Mouse (Mus musculus): ENCODE data around the gene Lrrc38. TPM values are rescaled to one million over a fixed set of nuclear protein-coding genes. Genes with fewer than 3 reads are reported as not detected.
"Not testable (repeated sequence)": the region's sequence is repeated elsewhere in the genome, so short reads cannot be mapped to it uniquely, and the experiment has no call there.

Gene Lrrc38
- polyA plus RNA-seq, 1 experiment from 2014 or later = 0.40 TPM

DNA sequence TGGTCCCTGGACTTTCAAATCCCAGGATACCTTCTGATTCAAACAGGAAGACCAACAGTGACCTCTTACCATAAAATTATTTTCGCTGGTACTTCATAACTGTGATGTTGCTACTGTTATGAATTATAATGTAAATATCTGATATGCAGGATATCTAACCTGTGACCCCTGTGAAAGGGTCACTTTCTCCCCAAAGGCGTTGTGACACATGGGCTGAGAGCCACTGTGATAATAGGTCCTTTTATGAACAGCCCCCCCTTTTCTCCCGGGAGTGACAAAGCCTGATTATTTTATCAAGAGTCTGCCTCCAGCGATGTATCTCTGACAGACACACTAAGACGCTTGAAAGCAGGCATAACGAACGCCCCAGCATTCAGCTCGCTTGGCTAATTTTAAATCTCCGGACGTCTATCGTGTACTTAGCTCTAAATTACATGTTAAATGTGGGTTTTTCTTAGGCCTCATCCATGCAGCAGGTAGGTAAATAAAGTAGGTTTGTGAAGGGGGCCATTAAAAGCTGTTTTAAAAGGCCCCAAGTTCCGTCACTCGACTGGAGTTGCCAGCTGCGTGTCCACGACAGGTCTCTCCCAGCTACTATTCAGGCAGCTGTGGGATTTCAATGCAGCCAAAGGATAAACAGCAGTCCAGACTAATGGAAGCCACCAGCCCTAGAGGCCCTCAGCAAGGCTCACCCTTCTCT is 24.5 kb upstream of the Lrrc38 start:
- WGBS = 22% methylated on average over 15 of the region's 15 CpGs
- peaks cover 8% of the 10 kb centered on the region for H3K4me1 ChIP-seq
- H3K36me3 ChIP-seq = no peaks in the 10 kb centered on the region
- peak overlapping the region; percentile 48 for H3K4me3 ChIP-seq
- no peaks in the 10 kb centered on the region for H3K27me3 ChIP-seq (replicated peaks)
- no peak for ATAC-seq (ENCODE audit: extremely low read depth, insufficient number of reproducible peaks, low FRiP score, low TSS enrichment)
- no peaks in the 10 kb centered on the region for H3K9me3 ChIP-seq
- peak overlapping the region; percentile 78 for H3K4me2 ChIP-seq
- H3K9ac ChIP-seq = peak overlapping the region; percentile 73
- no peak overlapping the region for H3K27ac ChIP-seq (replicated peaks)

DNA sequence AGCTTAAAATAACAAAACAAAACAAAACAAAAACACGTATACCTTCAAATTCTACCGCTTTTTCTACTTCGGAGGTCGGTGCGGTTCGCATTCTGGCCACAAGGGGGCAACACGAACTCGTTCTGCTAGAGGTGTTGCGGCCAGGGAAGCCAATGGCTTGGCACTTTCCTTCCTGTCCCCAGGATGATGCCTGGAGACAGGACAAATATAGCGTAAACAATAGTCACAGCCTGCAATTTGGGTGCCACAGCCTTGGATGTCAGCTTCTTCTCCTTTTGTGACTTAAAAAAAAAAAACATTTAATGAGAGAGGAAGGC is 24.0 kb upstream of the Lrrc38 start:
- under 1% methylated on average over 10 of the region's 10 CpGs for WGBS
- Histone ChIP-seq H3K4me1 (peaks cover 8% of the 10 kb centered on the region), H3K9me3 (no peaks in the 10 kb centered on the region), H3K36me3 (no peaks in the 10 kb centered on the region), H3K4me3 (peak overlapping the region; percentile 48), H3K4me2 (peak overlapping the region; percentile 78), H3K9ac (peak overlapping the region; percentile 73), H3K27ac (replicated peaks) (no peak overlapping the region), H3K27me3 (replicated peaks) (no peaks in the 10 kb centered on the region)
- no peak for ATAC-seq (ENCODE audit: extremely low read depth, insufficient number of reproducible peaks, low FRiP score, low TSS enrichment)

DNA sequence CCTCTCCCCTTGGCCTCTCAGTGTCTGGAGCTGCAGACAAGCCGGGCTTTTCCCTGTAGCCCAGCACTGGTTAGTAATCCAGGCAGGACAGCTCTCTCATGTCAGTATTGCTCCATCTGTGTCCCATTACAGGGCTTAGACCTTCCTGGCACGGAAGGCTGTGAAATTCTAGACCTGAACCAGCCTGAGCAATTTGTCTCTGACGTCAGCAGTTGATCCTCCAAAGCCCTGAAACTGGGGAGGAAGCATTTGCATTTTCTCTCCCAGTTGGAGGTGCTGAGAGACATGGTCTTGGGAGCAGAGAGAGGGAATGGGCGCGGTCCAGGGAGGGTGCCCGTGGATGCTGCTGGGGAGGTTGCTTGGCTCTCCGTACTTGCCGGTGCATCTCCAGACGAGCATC is 19.0 kb upstream of the Lrrc38 start:
- WGBS = 26% methylated on average over 9 of the region's 9 CpGs
- Histone ChIP-seq H3K36me3 (no peaks in the 10 kb centered on the region), H3K4me1 (peaks cover 4% of the 10 kb centered on the region; the same call in 1 of the 2 replicates), H3K9me3 (no peaks in the 10 kb centered on the region), H3K4me3 (no peak overlapping the region), H3K4me2 (no peak overlapping the region), H3K27ac (replicated peaks) (no peak overlapping the region), H3K9ac (no peak overlapping the region), H3K27me3 (replicated peaks) (no peaks in the 10 kb centered on the region)
- no peak for ATAC-seq (ENCODE audit: extremely low read depth, insufficient number of reproducible peaks, low FRiP score, low TSS enrichment)

DNA sequence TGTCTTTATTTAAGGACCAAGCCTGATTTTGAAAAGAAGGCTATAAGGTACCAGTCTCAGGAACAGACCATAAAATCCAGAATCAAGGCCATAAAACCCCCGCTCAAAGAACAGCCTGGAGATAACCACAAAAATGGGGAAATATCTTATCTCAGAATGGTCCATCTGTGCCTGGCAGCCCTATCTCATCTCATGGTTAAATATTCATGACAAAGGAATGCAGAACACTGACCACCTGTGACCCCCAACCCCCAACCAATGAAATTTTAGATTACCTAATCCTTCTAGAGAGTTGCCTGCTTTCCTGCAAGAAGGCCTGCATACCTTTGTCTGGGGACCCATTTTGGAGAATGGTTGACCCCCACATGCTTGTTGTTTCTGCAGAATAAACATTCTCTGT is 17.8 kb upstream of the Lrrc38 start:
- Histone ChIP-seq H3K4me2 (no peak overlapping the region), H3K9ac (no peak overlapping the region), H3K9me3 (no peaks in the 10 kb centered on the region), H3K36me3 (no peaks in the 10 kb centered on the region), H3K27me3 (replicated peaks) (no peaks in the 10 kb centered on the region), H3K4me1 (peaks cover 4% of the 10 kb centered on the region; the same call in 1 of the 2 replicates), H3K4me3 (no peak overlapping the region), H3K27ac (replicated peaks) (no peak overlapping the region)
- ATAC-seq (ENCODE audit: extremely low read depth, insufficient number of reproducible peaks, low FRiP score, low TSS enrichment) = no peak
- 70% methylated on average over 1 of the region's 1 CpGs for WGBS

DNA sequence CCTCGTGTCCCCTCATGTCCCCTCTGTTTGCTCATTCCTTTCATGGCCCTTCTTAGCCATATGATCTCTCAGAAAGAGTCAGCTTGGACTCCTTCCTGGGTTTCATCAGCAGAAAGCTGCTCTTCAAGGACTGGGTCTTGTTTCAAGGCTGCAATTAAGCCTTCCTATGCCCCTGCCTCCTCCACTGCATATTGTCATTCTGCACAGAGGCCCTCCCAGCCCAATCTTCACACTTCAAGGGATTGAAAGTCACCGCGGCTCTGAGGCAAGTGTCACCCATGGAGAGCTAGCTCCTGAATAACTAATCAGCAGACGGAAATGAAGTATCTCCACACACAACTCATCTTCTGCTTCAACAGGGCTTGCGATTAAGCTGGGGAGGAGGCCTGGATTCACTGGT is 15.4 kb upstream of the Lrrc38 start:
- Histone ChIP-seq H3K27ac (replicated peaks) (no peak overlapping the region), H3K4me1 (peaks cover 4% of the 10 kb centered on the region; the same call in 1 of the 2 replicates), H3K36me3 (no peaks in the 10 kb centered on the region), H3K4me2 (no peak overlapping the region), H3K4me3 (no peak overlapping the region), H3K27me3 (replicated peaks) (no peaks in the 10 kb centered on the region), H3K9me3 (no peaks in the 10 kb centered on the region), H3K9ac (no peak overlapping the region)
- ATAC-seq (ENCODE audit: extremely low read depth, insufficient number of reproducible peaks, low FRiP score, low TSS enrichment) = no peak
- 38% methylated on average over 5 of the region's 5 CpGs for WGBS

DNA sequence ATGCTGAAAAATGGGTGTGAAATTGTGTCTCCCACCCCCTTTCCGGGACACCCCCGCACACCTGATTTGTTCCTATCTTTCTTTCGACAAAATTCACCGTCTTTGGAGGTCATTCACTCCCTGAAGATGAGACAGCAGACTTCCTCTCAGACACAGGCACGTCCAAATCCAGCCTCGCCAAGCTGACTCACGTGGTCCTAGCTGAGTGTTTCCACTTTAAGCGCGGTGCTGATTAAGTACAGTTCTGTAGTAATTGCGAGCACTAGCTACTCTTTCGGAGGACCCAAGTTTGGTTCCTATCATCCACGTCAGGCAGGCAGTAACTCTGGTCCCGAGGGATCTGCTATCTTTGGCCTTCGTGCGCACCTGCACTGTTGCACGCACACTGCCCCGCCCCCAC is 14.6 kb upstream of the Lrrc38 start:
- no peak overlapping the region for H3K4me2 ChIP-seq
- no peaks in the 10 kb centered on the region for H3K27me3 ChIP-seq (replicated peaks)
- H3K4me1 ChIP-seq = peaks cover 4% of the 10 kb centered on the region; the same call in 1 of the 2 replicates
- no peak for ATAC-seq (ENCODE audit: extremely low read depth, insufficient number of reproducible peaks, low FRiP score, low TSS enrichment)
- no peak overlapping the region for H3K9ac ChIP-seq
- H3K36me3 ChIP-seq = no peaks in the 10 kb centered on the region
- no peak overlapping the region for H3K4me3 ChIP-seq
- 55% methylated on average over 17 of the region's 17 CpGs for WGBS
- H3K27ac ChIP-seq (replicated peaks) = no peak overlapping the region
- H3K9me3 ChIP-seq = no peaks in the 10 kb centered on the region

DNA sequence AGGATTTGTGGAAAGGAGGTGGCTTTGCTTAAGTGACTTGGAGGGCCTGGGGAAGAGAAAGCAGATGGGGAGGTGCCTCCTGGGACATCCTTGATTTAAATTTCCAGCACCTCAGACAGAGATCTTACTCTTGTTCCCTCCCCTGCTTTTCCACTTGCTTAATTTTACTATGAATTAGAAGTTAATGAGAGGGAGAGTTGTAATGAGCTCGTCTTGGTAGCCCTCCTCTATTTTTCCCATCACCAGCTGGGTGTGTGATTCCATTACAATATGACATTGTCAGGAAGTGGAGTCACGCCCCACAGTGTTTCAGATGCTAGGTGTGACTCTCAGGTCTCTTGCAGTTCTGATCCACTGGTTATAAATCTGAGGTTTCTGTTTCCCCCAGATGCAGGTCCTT is 13.5 kb upstream of the Lrrc38 start:
- 63% methylated on average over 2 of the region's 2 CpGs for WGBS
- Histone ChIP-seq H3K27ac (replicated peaks) (no peak overlapping the region), H3K4me1 (peaks cover 4% of the 10 kb centered on the region; the same call in 1 of the 2 replicates), H3K9me3 (no peaks in the 10 kb centered on the region), H3K9ac (no peak overlapping the region), H3K36me3 (no peaks in the 10 kb centered on the region), H3K4me3 (no peak overlapping the region), H3K27me3 (replicated peaks) (no peaks in the 10 kb centered on the region), H3K4me2 (no peak overlapping the region)
- ATAC-seq (ENCODE audit: extremely low read depth, insufficient number of reproducible peaks, low FRiP score, low TSS enrichment) = no peak

DNA sequence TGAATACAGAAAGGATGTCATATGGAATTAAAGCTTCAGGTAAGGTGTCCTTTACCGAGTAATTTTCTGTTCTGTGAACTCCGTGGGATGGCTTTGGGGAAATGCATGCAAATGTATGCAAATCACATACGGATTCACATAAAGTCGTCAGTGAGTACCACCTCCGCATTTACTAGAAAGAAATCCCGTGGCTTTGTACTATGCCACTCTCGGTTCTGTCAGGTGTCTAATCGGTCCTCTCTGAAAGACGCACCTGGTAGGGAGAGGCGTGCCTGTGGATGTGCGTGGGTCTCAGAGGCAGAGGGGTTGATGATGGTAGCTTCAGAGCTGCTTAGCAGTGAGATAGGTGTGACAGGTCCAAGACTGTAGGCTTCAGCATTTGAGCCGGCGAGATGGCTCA is 9.7 kb upstream of the Lrrc38 start:
- WGBS = 79% methylated on average over 13 of the region's 13 CpGs
- Histone ChIP-seq H3K9me3 (no peaks in the 10 kb centered on the region), H3K36me3 (no peaks in the 10 kb centered on the region), H3K4me3 (no peak overlapping the region), H3K27me3 (replicated peaks) (no peaks in the 10 kb centered on the region), H3K9ac (no peak overlapping the region), H3K4me2 (no peak overlapping the region), H3K4me1 (peaks cover 4% of the 10 kb centered on the region; the same call in 1 of the 2 replicates), H3K27ac (replicated peaks) (no peak overlapping the region)
- ATAC-seq (ENCODE audit: extremely low read depth, insufficient number of reproducible peaks, low FRiP score, low TSS enrichment) = no peak

DNA sequence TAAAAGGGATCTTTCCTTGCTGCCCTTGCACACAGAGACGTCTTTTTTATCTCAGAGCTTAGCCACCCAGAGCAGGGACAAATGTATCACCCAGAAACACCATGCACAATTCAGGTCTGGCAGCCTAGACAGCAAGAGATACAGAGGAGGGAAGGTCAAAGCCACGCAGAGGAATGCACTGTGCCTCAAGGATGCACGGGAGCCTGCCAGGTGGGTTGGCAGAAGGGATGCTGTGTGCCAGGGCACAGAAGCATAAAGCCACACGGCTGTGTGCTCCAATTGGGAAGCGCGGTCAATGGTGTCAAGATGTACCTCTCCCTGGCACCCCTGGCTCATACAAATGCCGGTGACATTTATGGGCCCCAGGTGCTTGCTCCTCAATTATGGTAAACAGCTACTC is 8.1 kb upstream of the Lrrc38 start:
- Histone ChIP-seq H3K4me2 (no peak overlapping the region), H3K36me3 (no peaks in the 10 kb centered on the region), H3K9me3 (no peaks in the 10 kb centered on the region), H3K27me3 (replicated peaks) (no peaks in the 10 kb centered on the region), H3K9ac (no peak overlapping the region), H3K4me3 (no peak overlapping the region), H3K27ac (replicated peaks) (no peak overlapping the region), H3K4me1 (no peaks in the 10 kb centered on the region)
- WGBS = 70% methylated on average over 7 of the region's 7 CpGs
- no peak for ATAC-seq (ENCODE audit: extremely low read depth, insufficient number of reproducible peaks, low FRiP score, low TSS enrichment)

DNA sequence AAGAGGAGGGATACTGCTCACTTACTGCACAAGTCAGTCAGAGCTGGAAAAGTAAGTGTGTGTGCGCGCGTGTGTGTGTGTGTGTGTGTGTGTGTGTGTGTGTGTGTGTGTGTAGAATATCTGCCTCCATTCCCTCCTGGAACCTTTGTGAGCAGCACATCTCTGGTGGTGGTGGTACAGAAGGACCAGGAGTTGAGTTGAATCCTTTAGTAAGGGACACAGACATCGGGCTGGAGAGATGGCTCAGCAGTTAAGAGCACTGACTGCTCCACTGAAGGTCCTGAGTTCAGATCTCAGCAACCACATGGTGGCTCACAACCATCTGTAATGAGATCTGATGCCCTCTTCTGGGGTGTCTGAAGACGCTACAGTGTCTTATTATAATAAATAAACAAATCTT is 4.1 kb upstream of the Lrrc38 start:
- not testable (repeated sequence) for H3K36me3 ChIP-seq; H3K9me3 ChIP-seq; H3K27ac ChIP-seq (replicated peaks); H3K9ac ChIP-seq; H3K4me3 ChIP-seq; ATAC-seq (ENCODE audit: extremely low read depth, insufficient number of reproducible peaks, low FRiP score, low TSS enrichment); H3K4me2 ChIP-seq
- Histone ChIP-seq H3K27me3 (replicated peaks) (peaks cover 35% of the 10 kb centered on the region), H3K4me1 (peaks cover 21% of the 10 kb centered on the region)
- 82% methylated on average over 5 of the region's 5 CpGs for WGBS

DNA sequence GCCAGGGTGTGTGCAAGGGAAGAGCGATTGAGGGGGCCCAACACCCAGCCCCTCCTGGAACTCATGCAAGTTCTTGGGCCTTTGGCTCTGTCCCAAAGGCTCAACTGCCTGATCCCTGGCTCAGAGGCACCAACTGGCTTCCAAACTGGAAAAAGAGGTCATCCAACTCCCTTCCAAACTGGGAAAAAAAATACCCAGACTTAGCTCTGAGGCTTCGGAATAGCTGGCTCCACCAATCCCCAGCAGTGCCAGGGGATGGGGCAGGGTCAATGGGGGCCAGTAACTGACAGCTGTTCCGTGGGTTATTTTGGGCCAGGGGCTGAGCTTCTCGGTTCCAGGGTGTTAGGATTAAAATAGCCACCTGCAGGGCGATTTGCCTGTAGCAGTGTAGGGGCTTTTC is 879 bp upstream of the Lrrc38 start:
- WGBS = 15% methylated on average over 5 of the region's 5 CpGs
- peaks cover 64% of the 10 kb centered on the region for H3K27me3 ChIP-seq (replicated peaks)
- no peak overlapping the region for H3K9ac ChIP-seq
- no peak overlapping the region for H3K27ac ChIP-seq (replicated peaks)
- no peak for ATAC-seq (ENCODE audit: extremely low read depth, insufficient number of reproducible peaks, low FRiP score, low TSS enrichment)
- no peaks in the 10 kb centered on the region for H3K9me3 ChIP-seq
- no peaks in the 10 kb centered on the region for H3K36me3 ChIP-seq
- H3K4me2 ChIP-seq = peak overlapping the region; percentile 98
- no peak overlapping the region for H3K4me3 ChIP-seq
- H3K4me1 ChIP-seq = peaks cover 23% of the 10 kb centered on the region

Data from heart, embryonic 13.5 days (tissue).